Mouse (Mus musculus): Measurements from ENCODE around the gene Ccdc122. TPM values are rescaled to one million over a fixed set of nuclear protein-coding genes. Genes with fewer than 3 reads are reported as not detected.
A peak's percentile ranks its signal among the peaks of the same experiment; 100 is the strongest.

Ccdc122 gene
- polyA plus RNA-seq, 1 experiment from 2014 or later = 1.5 TPM

- ATAC-seq (ENCODE audit: insufficient number of reproducible peaks, insufficient read depth, low FRiP score, low read depth) = peak; percentile 68
- Histone ChIP-seq H3K4me2 (ENCODE audit: low read length) (peak within 1 kb of the TSS; percentile 100), H3K36me3 (ENCODE audit: control insufficient read depth, insufficient read depth, low read length) (no peaks in the 10 kb centered on the region), H3K27ac (replicated peaks in 1 of 2; ENCODE audit: control insufficient read depth in 1 of 2, insufficient read depth in 1 of 2, low read depth in 2 of 2, low read length in 2 of 2) (no peak within 1 kb of the TSS), H3K4me3 (ENCODE audit: control insufficient read depth in 1 of 2, insufficient read depth in 1 of 2, low read depth in 1 of 2, low read length in 2 of 2) (peak within 1 kb of the TSS; percentile 74 to 76), H3K9me3 (ENCODE audit: control insufficient read depth, low read length) (no peaks in the 10 kb centered on the region), H3K9ac (ENCODE audit: low read length) (peak within 1 kb of the TSS; percentile 73), H3K4me1 (ENCODE audit: control insufficient read depth in 2 of 2, insufficient read depth in 2 of 2, low read length in 2 of 2) (peaks cover 0 to 7% of the 10 kb centered on the region in 2 experiments; a peak in 2 of 4 replicates), H3K27me3 (ENCODE audit: control insufficient read depth, insufficient read depth, low read length) (peaks cover 30% of the 10 kb centered on the region)
- under 1% methylated on average over 73 of the region's 73 CpGs for WGBS
These were observed 119.8 kb downstream of the Ccdc122 start, which contains the start of gene Enox1 for GRCm38 (mm10) chr14:77156222-77156910. Enox1 (plus strand) TSS chr14:77156763.

- peaks cover 30% of the 10 kb centered on the region for H3K27me3 ChIP-seq (ENCODE audit: control insufficient read depth, insufficient read depth, low read length)
- no peaks in the 10 kb centered on the region for H3K36me3 ChIP-seq (ENCODE audit: control insufficient read depth, insufficient read depth, low read length)
- H3K9ac ChIP-seq (ENCODE audit: low read length) = peak overlapping the region; percentile 73
- no peak overlapping the region for H3K27ac ChIP-seq (replicated peaks in 1 of 2; ENCODE audit: control insufficient read depth in 1 of 2, insufficient read depth in 1 of 2, low read depth in 2 of 2, low read length in 2 of 2)
- peak; percentile 45 for ATAC-seq (ENCODE audit: insufficient number of reproducible peaks, insufficient read depth, low FRiP score, low read depth)
- H3K4me2 ChIP-seq (ENCODE audit: low read length) = peak overlapping the region; percentile 100
- WGBS = under 1% methylated on average over 31 of the region's 64 CpGs
- peaks cover 0 to 7% of the 10 kb centered on the region in 2 experiments; a peak in 2 of 4 replicates for H3K4me1 ChIP-seq (ENCODE audit: control insufficient read depth in 2 of 2, insufficient read depth in 2 of 2, low read length in 2 of 2)
- H3K9me3 ChIP-seq (ENCODE audit: control insufficient read depth, low read length) = no peaks in the 10 kb centered on the region
- H3K4me3 ChIP-seq (ENCODE audit: control insufficient read depth in 1 of 2, insufficient read depth in 1 of 2, low read depth in 1 of 2, low read length in 2 of 2) = peak overlapping the region; percentile 74 to 76
These were observed 120.4 kb downstream of the Ccdc122 start for GRCm38 (mm10) chr14:77156911-77157504.

- under 1% methylated on average over 31 of the region's 31 CpGs for WGBS
- H3K4me3 ChIP-seq (ENCODE audit: control insufficient read depth in 1 of 2, insufficient read depth in 1 of 2, low read depth in 1 of 2, low read length in 2 of 2) = peak overlapping the region; percentile 74 to 76
- H3K27ac ChIP-seq (replicated peaks in 1 of 2; ENCODE audit: control insufficient read depth in 1 of 2, insufficient read depth in 1 of 2, low read depth in 2 of 2, low read length in 2 of 2) = no peak overlapping the region
- H3K36me3 ChIP-seq (ENCODE audit: control insufficient read depth, insufficient read depth, low read length) = no peaks in the 10 kb centered on the region
- peaks cover 30% of the 10 kb centered on the region for H3K27me3 ChIP-seq (ENCODE audit: control insufficient read depth, insufficient read depth, low read length)
- peaks cover 0 to 7% of the 10 kb centered on the region in 2 experiments; a peak in 2 of 4 replicates for H3K4me1 ChIP-seq (ENCODE audit: control insufficient read depth in 2 of 2, insufficient read depth in 2 of 2, low read length in 2 of 2)
- peak; percentile 67 for ATAC-seq (ENCODE audit: insufficient number of reproducible peaks, insufficient read depth, low FRiP score, low read depth)
- peak overlapping the region; percentile 100 for H3K4me2 ChIP-seq (ENCODE audit: low read length)
- no peaks in the 10 kb centered on the region for H3K9me3 ChIP-seq (ENCODE audit: control insufficient read depth, low read length)
- peak overlapping the region; percentile 73 for H3K9ac ChIP-seq (ENCODE audit: low read length)
These were observed 120.9 kb downstream of the Ccdc122 start for GRCm38 (mm10) chr14:77157505-77157911.

- Histone ChIP-seq H3K4me2 (ENCODE audit: low read length) (no peak overlapping the region), H3K9ac (ENCODE audit: low read length) (no peak overlapping the region), H3K27me3 (ENCODE audit: control insufficient read depth, insufficient read depth, low read length) (peaks cover 27% of the 10 kb centered on the region), H3K27ac (replicated peaks in 1 of 2; ENCODE audit: control insufficient read depth in 1 of 2, insufficient read depth in 1 of 2, low read depth in 2 of 2, low read length in 2 of 2) (no peak overlapping the region), H3K36me3 (ENCODE audit: control insufficient read depth, insufficient read depth, low read length) (no peaks in the 10 kb centered on the region), H3K9me3 (ENCODE audit: control insufficient read depth, low read length) (no peaks in the 10 kb centered on the region), H3K4me3 (ENCODE audit: control insufficient read depth in 1 of 2, insufficient read depth in 1 of 2, low read depth in 1 of 2, low read length in 2 of 2) (no peak overlapping the region), H3K4me1 (ENCODE audit: control insufficient read depth in 2 of 2, insufficient read depth in 2 of 2, low read length in 2 of 2) (peaks cover 0 to 7% of the 10 kb centered on the region in 2 experiments; a peak in 2 of 4 replicates)
- 80% methylated on average over 5 of the region's 5 CpGs for WGBS
- ATAC-seq (ENCODE audit: insufficient number of reproducible peaks, insufficient read depth, low FRiP score, low read depth) = no peak
These were observed 122.8 kb downstream of the Ccdc122 start for GRCm38 (mm10) chr14:77159397-77159796.

Other genes with a start within 250 kb of the Ccdc122 start
- gene Lacc1, start 132 bp downstream of the Ccdc122 start, polyA plus RNA-seq (2014; fragmentation: Nextera tagmentation; extraction: Ambion mirVana) = 5.1 and 6.4 TPM in 2 replicates
- 2.0 and 2.2 TPM in 2 replicates for gene Enox1, start 120.0 kb downstream of the Ccdc122 start, polyA plus RNA-seq (2014; fragmentation: Nextera tagmentation; extraction: Ambion mirVana)

Data from heart, embryonic 14.5 days (tissue).